Mouse (Mus musculus): Measurements from ENCODE around the gene Rptor. TPM values are rescaled to one million over a fixed set of nuclear protein-coding genes. Genes with fewer than 3 reads are reported as not detected.

The Rptor gene
- polyA plus RNA-seq, 1 experiment from 2014 or later: 9.9 TPM

GRCm38 (mm10) chr11:119907006-119907650, 304.4 kb downstream of the Rptor start:
- no peaks in the 10 kb centered on the region for H3K36me3 ChIP-seq (ENCODE audit: control insufficient read depth, insufficient read depth, low read length)
- no peak for ATAC-seq
- no peak overlapping the region for H3K4me3 ChIP-seq (ENCODE audit: low read depth, low read length)
- 24% methylated on average over 7 of the region's 7 CpGs for WGBS
- no peaks in the 10 kb centered on the region for H3K9me3 ChIP-seq (replicated peaks; ENCODE audit: control insufficient read depth, low read length, poor library complexity, severe bottlenecking)
- no peak overlapping the region for H3K4me2 ChIP-seq (ENCODE audit: low read length)
- 0 out of 2 replicates have a peak overlapping the region, but pooled peaks have one; percentile 20 for H3K9ac ChIP-seq (ENCODE audit: low read depth, low read length)
- H3K27me3 ChIP-seq (ENCODE audit: control insufficient read depth, insufficient read depth, low read depth, low read length): no peaks in the 10 kb centered on the region; the same call in none of the 2 replicates
- 0 out of 2 replicates have a peak, but pooled peaks cover 3% of the 10 kb centered on the region for H3K4me1 ChIP-seq (ENCODE audit: control insufficient read depth, insufficient read depth, low read length)
- H3K27ac ChIP-seq (ENCODE audit: low read length): no peak overlapping the region

- H3K9me3 ChIP-seq (replicated peaks; ENCODE audit: control insufficient read depth, low read length, poor library complexity, severe bottlenecking): no peaks in the 10 kb centered on the region
These were observed 305.0 kb downstream of the Rptor start for GRCm38 (mm10) chr11:119907711-119908110.

GRCm38 (mm10) chr11:119909436-119909835, 306.7 kb downstream of the Rptor start:
- Histone ChIP-seq H3K4me1 (ENCODE audit: control insufficient read depth, insufficient read depth, low read length) (peaks cover 13% of the 10 kb centered on the region), H3K4me2 (ENCODE audit: low read length) (no peak overlapping the region), H3K27ac (ENCODE audit: low read length) (no peak overlapping the region), H3K9ac (ENCODE audit: low read depth, low read length) (no peak overlapping the region), H3K27me3 (ENCODE audit: control insufficient read depth, insufficient read depth, low read depth, low read length) (no peaks in the 10 kb centered on the region; the same call in none of the 2 replicates), H3K4me3 (ENCODE audit: low read depth, low read length) (no peak overlapping the region), H3K9me3 (replicated peaks; ENCODE audit: control insufficient read depth, low read length, poor library complexity, severe bottlenecking) (no peaks in the 10 kb centered on the region), H3K36me3 (ENCODE audit: control insufficient read depth, insufficient read depth, low read length) (no peaks in the 10 kb centered on the region)
- ATAC-seq: no peak
- WGBS: 0% methylated on average over 5 of the region's 5 CpGs

More at GRCm38 (mm10) chr11:119907711-119908110, 305.0 kb downstream of the Rptor start:
- no peaks in the 10 kb centered on the region; the same call in none of the 2 replicates for H3K27me3 ChIP-seq (ENCODE audit: control insufficient read depth, insufficient read depth, low read depth, low read length)
- ATAC-seq: no peak
- no peaks in the 10 kb centered on the region for H3K36me3 ChIP-seq (ENCODE audit: control insufficient read depth, insufficient read depth, low read length)
- H3K4me2 ChIP-seq (ENCODE audit: low read length): no peak overlapping the region
- WGBS: 35% methylated on average over 7 of the region's 7 CpGs
- H3K4me3 ChIP-seq (ENCODE audit: low read depth, low read length): no peak overlapping the region
- peaks cover 4% of the 10 kb centered on the region for H3K4me1 ChIP-seq (ENCODE audit: control insufficient read depth, insufficient read depth, low read length)
- no peak overlapping the region for H3K9ac ChIP-seq (ENCODE audit: low read depth, low read length)
- H3K27ac ChIP-seq (ENCODE audit: low read length): no peak overlapping the region

GRCm38 (mm10) chr11:119912845-119913244, 310.1 kb downstream of the Rptor start:
- Histone ChIP-seq H3K9me3 (replicated peaks; ENCODE audit: control insufficient read depth, low read length, poor library complexity, severe bottlenecking) (no peaks in the 10 kb centered on the region), H3K4me1 (ENCODE audit: control insufficient read depth, insufficient read depth, low read length) (peaks cover 29% of the 10 kb centered on the region), H3K36me3 (ENCODE audit: control insufficient read depth, insufficient read depth, low read length) (peaks cover 9% of the 10 kb centered on the region)

GRCm38 (mm10) chr11:119913291-119913934, 310.7 kb downstream of the Rptor start, which contains the start of gene Chmp6:
Gene Chmp6, plus strand, starts transcription at chr11:119913441.
- H3K9ac ChIP-seq (ENCODE audit: low read depth, low read length): peak within 1 kb of the TSS; percentile 94
- H3K9me3 ChIP-seq (replicated peaks; ENCODE audit: control insufficient read depth, low read length, poor library complexity, severe bottlenecking): no peaks in the 10 kb centered on the region
- H3K4me3 ChIP-seq (ENCODE audit: low read depth, low read length): peak within 1 kb of the TSS; percentile 94
- ATAC-seq: peak; percentile 72
- peak within 1 kb of the TSS; percentile 99 for H3K4me2 ChIP-seq (ENCODE audit: low read length)
- WGBS: under 1% methylated on average over 41 of the region's 48 CpGs
- H3K27me3 ChIP-seq (ENCODE audit: control insufficient read depth, insufficient read depth, low read depth, low read length): no peaks in the 10 kb centered on the region
- H3K36me3 ChIP-seq (ENCODE audit: control insufficient read depth, insufficient read depth, low read length): peaks cover 15% of the 10 kb centered on the region
- H3K27ac ChIP-seq (ENCODE audit: low read length): peak within 1 kb of the TSS; percentile 82
- peaks cover 29% of the 10 kb centered on the region for H3K4me1 ChIP-seq (ENCODE audit: control insufficient read depth, insufficient read depth, low read length)

More at GRCm38 (mm10) chr11:119912845-119913244, 310.1 kb downstream of the Rptor start:
- peak overlapping the region; percentile 94 for H3K4me3 ChIP-seq (ENCODE audit: low read depth, low read length)
- 5% methylated on average over 7 of the region's 7 CpGs for WGBS
- peak overlapping the region; percentile 82 for H3K27ac ChIP-seq (ENCODE audit: low read length)
- ATAC-seq: peak; percentile 22
- peak overlapping the region; percentile 94 for H3K9ac ChIP-seq (ENCODE audit: low read depth, low read length)
- peak overlapping the region; percentile 99 for H3K4me2 ChIP-seq (ENCODE audit: low read length)
- H3K27me3 ChIP-seq (ENCODE audit: control insufficient read depth, insufficient read depth, low read depth, low read length): no peaks in the 10 kb centered on the region

- Histone ChIP-seq H3K4me2 (ENCODE audit: low read length) (peak overlapping the region; percentile 99), H3K4me3 (ENCODE audit: low read depth, low read length) (peak overlapping the region; percentile 94), H3K36me3 (ENCODE audit: control insufficient read depth, insufficient read depth, low read length) (peaks cover 18% of the 10 kb centered on the region), H3K9ac (ENCODE audit: low read depth, low read length) (peak overlapping the region; percentile 94), H3K27me3 (ENCODE audit: control insufficient read depth, insufficient read depth, low read depth, low read length) (no peaks in the 10 kb centered on the region), H3K27ac (ENCODE audit: low read length) (peak overlapping the region; percentile 82), H3K9me3 (replicated peaks; ENCODE audit: control insufficient read depth, low read length, poor library complexity, severe bottlenecking) (no peaks in the 10 kb centered on the region), H3K4me1 (ENCODE audit: control insufficient read depth, insufficient read depth, low read length) (peaks cover 29% of the 10 kb centered on the region)
- peak; percentile 43 for ATAC-seq
- under 1% methylated on average over 26 of the region's 26 CpGs for WGBS
These were observed 311.2 kb downstream of the Rptor start for GRCm38 (mm10) chr11:119913935-119914314.

GRCm38 (mm10) chr11:119914381-119914780, 311.7 kb downstream of the Rptor start:
- peak overlapping the region; percentile 94 for H3K4me3 ChIP-seq (ENCODE audit: low read depth, low read length)
- H3K36me3 ChIP-seq (ENCODE audit: control insufficient read depth, insufficient read depth, low read length): peaks cover 22% of the 10 kb centered on the region
- H3K9me3 ChIP-seq (replicated peaks; ENCODE audit: control insufficient read depth, low read length, poor library complexity, severe bottlenecking): no peaks in the 10 kb centered on the region
- no peak for ATAC-seq
- peaks cover 29% of the 10 kb centered on the region for H3K4me1 ChIP-seq (ENCODE audit: control insufficient read depth, insufficient read depth, low read length)
- H3K9ac ChIP-seq (ENCODE audit: low read depth, low read length): peak overlapping the region; percentile 94
- no peaks in the 10 kb centered on the region for H3K27me3 ChIP-seq (ENCODE audit: control insufficient read depth, insufficient read depth, low read depth, low read length)
- 26% methylated on average over 4 of the region's 4 CpGs for WGBS
- peak overlapping the region; percentile 82 for H3K27ac ChIP-seq (ENCODE audit: low read length)
- peak overlapping the region; percentile 99 for H3K4me2 ChIP-seq (ENCODE audit: low read length)

GRCm38 (mm10) chr11:119915666-119916065, 313.0 kb downstream of the Rptor start:
- Histone ChIP-seq H3K27ac (ENCODE audit: low read length) (no peak overlapping the region), H3K9me3 (replicated peaks; ENCODE audit: control insufficient read depth, low read length, poor library complexity, severe bottlenecking) (no peaks in the 10 kb centered on the region), H3K4me1 (ENCODE audit: control insufficient read depth, insufficient read depth, low read length) (peaks cover 26% of the 10 kb centered on the region), H3K27me3 (ENCODE audit: control insufficient read depth, insufficient read depth, low read depth, low read length) (no peaks in the 10 kb centered on the region), H3K4me2 (ENCODE audit: low read length) (no peak overlapping the region), H3K9ac (ENCODE audit: low read depth, low read length) (no peak overlapping the region), H3K4me3 (ENCODE audit: low read depth, low read length) (no peak overlapping the region), H3K36me3 (ENCODE audit: control insufficient read depth, insufficient read depth, low read length) (peaks cover 22% of the 10 kb centered on the region)
- no peak for ATAC-seq
- WGBS: 91% methylated on average over 9 of the region's 9 CpGs

All from midbrain, embryonic 16.5 days (tissue).